Mouse (Mus musculus): ENCODE measurements around the gene Nr5a2.

DNA sequence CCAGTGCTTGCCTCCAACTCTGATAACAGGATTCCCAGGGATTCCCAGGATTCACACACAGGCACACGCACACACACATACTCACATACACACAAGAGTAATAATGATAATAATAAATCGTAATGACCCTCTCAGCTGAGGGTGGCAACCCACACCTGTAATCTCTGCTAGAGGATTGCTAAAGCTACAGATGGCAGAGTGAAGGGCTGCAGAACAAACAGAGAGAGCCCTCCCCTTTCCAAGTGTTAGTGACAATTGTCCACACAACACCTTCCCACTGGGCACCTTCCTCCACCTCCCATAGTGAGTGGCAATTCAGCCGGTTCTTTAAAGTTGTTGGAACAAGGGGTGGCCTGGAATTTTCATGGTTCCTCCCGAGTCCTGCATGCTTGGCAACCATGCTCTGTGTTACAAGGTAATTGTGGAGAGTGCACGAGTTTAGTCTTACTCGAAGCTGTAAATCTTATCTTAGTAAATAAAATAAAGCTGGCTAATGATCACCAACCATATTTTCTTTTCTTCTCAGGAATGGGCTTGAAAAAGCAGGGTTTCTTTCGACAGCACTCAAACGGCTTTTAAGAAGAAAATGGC is 31.6 kb upstream of the Nr5a2 start:
- TF ChIP-seq GATA1 (IDR thresholded peaks at IDR 0.05; ENCODE audit: borderline replicate concordance, low read length): no peak
- no peak for TF ChIP-seq CTCF (IDR thresholded peaks at IDR 0.05; ENCODE audit: low read depth, low read length)
- no peak for TF ChIP-seq TAL1 (conservative IDR thresholded peaks at IDR 0.05; ENCODE audit: low read depth, low read length)
- TF ChIP-seq POLR2AphosphoS5 (IDR thresholded peaks at IDR 0.05; ENCODE audit: insufficient replicate concordance, low read depth, low read length): no peak
